Mouse (Mus musculus) midbrain, postnatal 0 days (tissue): ENCODE data around the gene Usp3. TPM values are rescaled to one million over a fixed set of nuclear protein-coding genes. Genes with fewer than 3 reads are reported as not detected.

ENCODE experiments used
- ATAC-seq: fragments of 200-750 bp; cut with Nextera tagmentation; 2 replicates; pipeline ENCODE4 v1.8.0; 2017; ENCODE audit warnings: moderate number of reproducible peaks, mild to moderate bottlenecking, moderate TSS enrichment, moderate library complexity; ENCODE audit not compliant: low FRiP score
- DNase-seq: peaks from one replicate; pipeline ENCODE4 v3.0.0-alpha.2; 2015; ENCODE audit warnings: low spot score
- H3K27ac ChIP-seq: fragments of 300-500 bp; sonication (generic); 2 replicates; pipeline ENCODE4 v1.5.1; 2014; ENCODE audit warnings: low read depth, mild to moderate bottlenecking, low read length, mixed read lengths
- H3K27me3 ChIP-seq: fragments of 300-500 bp; sonication (generic); 2 replicates; pipeline ENCODE4 v1.6.1; 2014; ENCODE audit warnings: low read length, control low read depth, mixed read lengths; ENCODE audit not compliant: insufficient read depth
- H3K36me3 ChIP-seq: fragments of 300-500 bp; sonication (generic); 2 replicates; pipeline ENCODE4 v1.6.1; 2014; ENCODE audit warnings: low read length, control low read depth, mixed read lengths; ENCODE audit not compliant: insufficient read depth
- H3K4me1 ChIP-seq: fragments of 300-500 bp; sonication (generic); 2 replicates; pipeline ENCODE4 v1.6.1; 2014; ENCODE audit warnings: mild to moderate bottlenecking, control low read depth, antibody characterized with exemption, low read length, mixed read lengths; ENCODE audit not compliant: insufficient read depth
- H3K4me2 ChIP-seq: fragments of 300-500 bp; sonication (generic); 2 replicates; pipeline ENCODE4 v1.6.1; 2014; ENCODE audit warnings: low read depth, mild to moderate bottlenecking, low read length, mixed read lengths; ENCODE audit not compliant: poor library complexity, severe bottlenecking
- H3K4me3 ChIP-seq: fragments of 300-500 bp; sonication (generic); 2 replicates; pipeline ENCODE4 v1.5.1; 2014; ENCODE audit warnings: low read depth, mild to moderate bottlenecking, low read length, moderate library complexity
- H3K9ac ChIP-seq: fragments of 300-500 bp; sonication (generic); replicated peaks from 2 replicates; pipeline ENCODE4 v1.6.1; 2014; ENCODE audit warnings: mild to moderate bottlenecking, low read length, moderate library complexity, mixed read lengths; ENCODE audit not compliant: poor library complexity, severe bottlenecking
- H3K9me3 ChIP-seq: fragments of 300-500 bp; sonication (generic); 2 replicates; pipeline ENCODE4 v1.6.1; 2016; ENCODE audit warnings: low read length, control low read depth
- CTCF ChIP-seq: IDR thresholded peaks from 2 replicates; pipeline ENCODE4 v1.5.1; 2016; ENCODE audit warnings: antibody characterized with exemption, mild to moderate bottlenecking
- WGBS: fragments of 180-500 bp; shearing (Covaris S2); extraction: QIAGEN DNeasy Blood & Tissue Kit; methylation state at CpG from one replicate; pipeline ENCODE4 v1.1.7; 2014; 5-methylcytosine and 5-hydroxymethylcytosine counted together
- polyA plus RNA-seq: library from polyadenylated mRNA; unstranded; fragments of >200 nt; fragmentation: Nextera tagmentation; extraction: Ambion mirVana; gene quantifications from 2 replicates; pipeline ENCODE4 v1.2.1, GENCODE M21; 2015
- total RNA-seq: library from RNA; depleted of rRNA; stranded (reverse); fragments of >200 nt; gene quantifications from 2 replicates; pipeline ENCODE4 v1.2.3, GENCODE M21; 2014

Gene Usp3
- total and polyA plus RNA-seq, 2 experiments from 2014 or later = 30.0 to 39.9 TPM

- no peak overlapping the region for H3K27ac ChIP-seq
- TF ChIP-seq CTCF = no peak
- no peak overlapping the region for H3K4me2 ChIP-seq
- ATAC-seq = no peak
- no peak for DNase-seq
- 67% methylated on average over 4 of the region's 4 CpGs for WGBS
- H3K9me3 ChIP-seq = no peaks in the 10 kb centered on the region
- no peaks in the 10 kb centered on the region for H3K27me3 ChIP-seq
- H3K36me3 ChIP-seq = no peaks in the 10 kb centered on the region
- H3K9ac ChIP-seq = no peak overlapping the region
- H3K4me3 ChIP-seq = no peak overlapping the region
- no peaks in the 10 kb centered on the region for H3K4me1 ChIP-seq
Observed at GRCm38 (mm10) chr9:66616858-66617257, 23.9 kb upstream of the Usp3 start.

- Histone ChIP-seq H3K36me3 (no peaks in the 10 kb centered on the region), H3K4me3 (no peak overlapping the region), H3K4me1 (no peaks in the 10 kb centered on the region), H3K27me3 (no peaks in the 10 kb centered on the region), H3K4me2 (no peak overlapping the region), H3K9me3 (no peaks in the 10 kb centered on the region), H3K9ac (no peak overlapping the region), H3K27ac (no peak overlapping the region)
- no peak for DNase-seq
- 66% methylated on average over 9 of the region's 9 CpGs for WGBS
- no peak for TF ChIP-seq CTCF
- ATAC-seq = no peak
Observed at GRCm38 (mm10) chr9:66615141-66615540, 22.2 kb upstream of the Usp3 start.

GRCm38 (mm10) chr9:66614547-66614946 is 21.6 kb upstream of the Usp3 start:
- H3K27me3 ChIP-seq = no peaks in the 10 kb centered on the region
- no peaks in the 10 kb centered on the region for H3K9me3 ChIP-seq
- ATAC-seq (no peak), DNase-seq (no peak)
- WGBS = 77% methylated on average over 7 of the region's 7 CpGs
- no peak overlapping the region for H3K4me3 ChIP-seq
- TF ChIP-seq CTCF = no peak
- H3K36me3 ChIP-seq = no peaks in the 10 kb centered on the region
- H3K4me2 ChIP-seq = no peak overlapping the region
- no peak overlapping the region for H3K9ac ChIP-seq
- H3K4me1 ChIP-seq = no peaks in the 10 kb centered on the region
- no peak overlapping the region for H3K27ac ChIP-seq

GRCm38 (mm10) chr9:66613667-66614066 is 20.7 kb upstream of the Usp3 start:
- Histone ChIP-seq H3K36me3 (no peaks in the 10 kb centered on the region), H3K4me3 (no peak overlapping the region), H3K9ac (no peak overlapping the region), H3K27me3 (no peaks in the 10 kb centered on the region), H3K27ac (no peak overlapping the region), H3K9me3 (no peaks in the 10 kb centered on the region), H3K4me1 (no peaks in the 10 kb centered on the region), H3K4me2 (no peak overlapping the region)
- 86% methylated on average over 7 of the region's 7 CpGs for WGBS
- TF ChIP-seq CTCF = no peak
- ATAC-seq = no peak
- no peak for DNase-seq

GRCm38 (mm10) chr9:66611478-66612093 is 18.6 kb upstream of the Usp3 start:
- Histone ChIP-seq H3K36me3 (no peaks in the 10 kb centered on the region), H3K4me2 (peak overlapping the region; percentile 37), H3K4me3 (peak overlapping the region; percentile 19; the same call in 1 of the 2 replicates), H3K9ac (no peak overlapping the region; the same call in 1 of the 2 replicates), H3K9me3 (no peaks in the 10 kb centered on the region), H3K4me1 (no peaks in the 10 kb centered on the region), H3K27me3 (no peaks in the 10 kb centered on the region), H3K27ac (no peak overlapping the region)
- WGBS = 15% methylated on average over 18 of the region's 18 CpGs
- TF ChIP-seq CTCF = peak; percentile 90
- ATAC-seq (peak; percentile 31; the same call in 1 of the 2 replicates), DNase-seq (peak; percentile 85)

- WGBS = 80% methylated on average over 5 of the region's 5 CpGs
- ATAC-seq (no peak), DNase-seq (no peak)
- no peak overlapping the region for H3K4me3 ChIP-seq
- no peaks in the 10 kb centered on the region for H3K9me3 ChIP-seq
- TF ChIP-seq CTCF = no peak
- no peaks in the 10 kb centered on the region for H3K27me3 ChIP-seq
- no peaks in the 10 kb centered on the region for H3K4me1 ChIP-seq
- H3K9ac ChIP-seq = no peak overlapping the region
- H3K27ac ChIP-seq = no peak overlapping the region
- H3K36me3 ChIP-seq = no peaks in the 10 kb centered on the region
- H3K4me2 ChIP-seq = no peak overlapping the region
Observed at GRCm38 (mm10) chr9:66608817-66609345, 15.9 kb upstream of the Usp3 start.
